Mouse (Mus musculus): ENCODE measurements at regions not wholly inside any gene's neighbourhood (a gene's known extent, or its start where the extent isn't known, plus 50 kb on each side); places are given as distances from the start of the nearest gene placed in this dataset.
"Not testable (repeated sequence)": the region's sequence is repeated elsewhere in the genome, so short reads cannot be mapped to it uniquely, and the experiment has no call there.

DNA sequence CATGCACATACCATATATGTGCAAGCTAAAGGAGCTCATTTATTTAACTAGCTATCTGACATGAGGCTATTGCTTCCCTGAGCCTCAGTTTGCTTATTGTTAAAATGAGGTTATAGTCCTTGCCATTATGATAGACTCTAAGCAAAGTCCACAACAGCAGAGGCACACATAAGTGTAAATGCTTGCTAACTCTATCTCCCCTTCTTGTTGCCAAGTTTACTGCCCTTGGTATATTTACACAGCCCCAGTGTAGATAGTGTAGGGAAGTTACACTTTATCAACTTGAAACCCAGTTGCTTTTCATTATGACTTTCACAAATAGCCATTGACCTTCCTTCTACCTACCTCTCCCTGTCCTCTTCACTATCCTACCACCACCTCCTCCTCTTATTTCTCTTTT, 782.6 kb upstream of the Agtr1b start:
- H3K4me3 ChIP-seq (ENCODE audit: low read depth, low read length), result no peak overlapping the region
- no peak for ATAC-seq
- H3K9me3 ChIP-seq (replicated peaks; ENCODE audit: control insufficient read depth, low read length, poor library complexity, severe bottlenecking), result 0 out of 2 replicates have a peak, but pooled peaks cover 1% of the 10 kb centered on the region
- H3K9ac ChIP-seq (ENCODE audit: low read depth, low read length), result no peak overlapping the region
- no peak overlapping the region for H3K4me2 ChIP-seq (ENCODE audit: low read length)
- no peaks in the 10 kb centered on the region for H3K27me3 ChIP-seq (ENCODE audit: control insufficient read depth, insufficient read depth, low read depth, low read length)
- H3K4me1 ChIP-seq (ENCODE audit: control insufficient read depth, insufficient read depth, low read length), result no peaks in the 10 kb centered on the region
- H3K36me3 ChIP-seq (ENCODE audit: control insufficient read depth, insufficient read depth, low read length), result no peaks in the 10 kb centered on the region
- H3K27ac ChIP-seq (ENCODE audit: low read length), result no peak overlapping the region

GRCm38 (mm10) chr3:21128821-21129504, 762.0 kb upstream of the Agtr1b start:
- WGBS, result 89% methylated on average over 1 of the region's 1 CpGs
- no peaks in the 10 kb centered on the region for H3K36me3 ChIP-seq (ENCODE audit: control insufficient read depth, insufficient read depth, low read length)
- H3K4me1 ChIP-seq (ENCODE audit: control insufficient read depth, insufficient read depth, low read length), result no peaks in the 10 kb centered on the region
- H3K4me2 ChIP-seq (ENCODE audit: low read length), result no peak overlapping the region
- no peak overlapping the region for H3K4me3 ChIP-seq (ENCODE audit: low read depth, low read length)
- H3K27ac ChIP-seq (ENCODE audit: low read length), result no peak overlapping the region
- no peaks in the 10 kb centered on the region for H3K27me3 ChIP-seq (ENCODE audit: control insufficient read depth, insufficient read depth, low read depth, low read length)
- H3K9ac ChIP-seq (ENCODE audit: low read depth, low read length), result no peak overlapping the region
- ATAC-seq, result no peak
- H3K9me3 ChIP-seq (replicated peaks; ENCODE audit: control insufficient read depth, low read length, poor library complexity, severe bottlenecking), result no peaks in the 10 kb centered on the region

DNA sequence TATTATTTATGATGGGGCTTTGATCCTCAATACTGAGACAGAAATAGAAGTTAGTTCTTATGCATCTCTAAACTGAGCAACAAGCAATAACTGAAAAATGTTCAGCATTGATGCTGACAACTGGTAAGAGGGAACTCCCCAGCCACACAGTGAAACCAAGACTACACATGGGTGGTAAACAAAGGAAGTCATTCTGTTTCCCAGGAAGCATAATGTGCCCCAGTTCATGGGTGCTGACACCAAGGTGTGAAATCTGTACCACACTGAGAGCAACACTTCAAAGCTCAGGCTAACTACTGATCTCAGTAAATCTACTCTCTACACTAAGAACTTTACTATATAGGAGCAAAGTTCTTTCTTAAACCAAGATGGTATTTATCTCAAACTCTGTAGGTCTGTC, 759.2 kb upstream of the Agtr1b start:
- H3K4me3 ChIP-seq (ENCODE audit: low read depth, low read length), result no peak overlapping the region
- no peaks in the 10 kb centered on the region for H3K9me3 ChIP-seq (replicated peaks; ENCODE audit: control insufficient read depth, low read length, poor library complexity, severe bottlenecking)
- no peak for ATAC-seq
- H3K27ac ChIP-seq (ENCODE audit: low read length), result no peak overlapping the region
- no peak overlapping the region for H3K4me2 ChIP-seq (ENCODE audit: low read length)
- no peaks in the 10 kb centered on the region for H3K4me1 ChIP-seq (ENCODE audit: control insufficient read depth, insufficient read depth, low read length)
- no peaks in the 10 kb centered on the region for H3K27me3 ChIP-seq (ENCODE audit: control insufficient read depth, insufficient read depth, low read depth, low read length)
- H3K36me3 ChIP-seq (ENCODE audit: control insufficient read depth, insufficient read depth, low read length), result no peaks in the 10 kb centered on the region
- H3K9ac ChIP-seq (ENCODE audit: low read depth, low read length), result no peak overlapping the region

GRCm38 (mm10) chr3:21118164-21118902, 751.4 kb upstream of the Agtr1b start:
- Histone ChIP-seq H3K27me3 (ENCODE audit: control insufficient read depth, insufficient read depth, low read depth, low read length) (no peaks in the 10 kb centered on the region), H3K4me1 (ENCODE audit: control insufficient read depth, insufficient read depth, low read length) (no peaks in the 10 kb centered on the region), H3K27ac (ENCODE audit: low read length) (no peak overlapping the region), H3K4me2 (ENCODE audit: low read length) (no peak overlapping the region), H3K9ac (ENCODE audit: low read depth, low read length) (no peak overlapping the region), H3K36me3 (ENCODE audit: control insufficient read depth, insufficient read depth, low read length) (no peaks in the 10 kb centered on the region), H3K9me3 (replicated peaks; ENCODE audit: control insufficient read depth, low read length, poor library complexity, severe bottlenecking) (no peaks in the 10 kb centered on the region), H3K4me3 (ENCODE audit: low read depth, low read length) (no peak overlapping the region)
- no peak for ATAC-seq
- WGBS, result 64% methylated on average over 1 of the region's 1 CpGs

DNA sequence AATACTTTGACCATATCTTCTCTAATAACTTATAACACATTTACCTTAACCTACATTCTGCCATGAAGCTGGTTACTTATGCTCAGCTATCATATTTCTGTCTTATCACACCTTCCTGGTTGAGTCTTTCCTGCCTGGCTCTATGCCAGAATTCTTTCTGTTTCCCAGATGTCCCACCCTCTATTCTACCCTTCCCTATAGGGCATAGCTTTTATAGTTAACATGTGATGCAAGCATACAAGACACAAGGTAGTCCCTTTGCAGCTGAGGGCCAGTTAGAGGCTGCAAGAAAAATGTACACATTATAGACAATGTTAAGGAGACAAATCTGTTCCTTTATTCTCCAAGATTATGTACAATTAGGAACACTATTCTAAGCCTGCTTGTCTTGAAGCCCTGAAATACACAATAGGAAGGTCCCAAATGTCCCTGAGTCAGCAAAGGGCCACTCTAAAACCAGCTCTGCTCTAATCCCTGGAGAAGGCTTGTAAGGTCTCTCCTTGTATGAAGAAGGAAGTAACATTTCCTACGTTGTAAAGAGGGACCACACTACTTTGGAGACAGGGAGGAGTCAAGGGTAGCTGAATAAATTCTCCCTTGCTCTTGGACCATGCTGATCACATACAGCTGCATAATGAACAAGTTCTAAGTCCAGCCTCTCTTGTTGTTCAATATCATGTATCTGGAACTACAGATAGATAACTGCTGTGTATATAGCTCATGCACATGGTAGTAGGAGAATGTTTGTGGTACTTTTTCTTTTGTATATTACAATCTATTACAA, 745.0 kb upstream of the Agtr1b start:
- no peak overlapping the region for H3K27ac ChIP-seq (ENCODE audit: low read length)
- H3K9me3 ChIP-seq (replicated peaks; ENCODE audit: control insufficient read depth, low read length, poor library complexity, severe bottlenecking), result no peaks in the 10 kb centered on the region
- no peak overlapping the region for H3K4me2 ChIP-seq (ENCODE audit: low read length)
- H3K4me3 ChIP-seq (ENCODE audit: low read depth, low read length), result no peak overlapping the region
- no peaks in the 10 kb centered on the region for H3K36me3 ChIP-seq (ENCODE audit: control insufficient read depth, insufficient read depth, low read length)
- H3K4me1 ChIP-seq (ENCODE audit: control insufficient read depth, insufficient read depth, low read length), result no peaks in the 10 kb centered on the region; the same call in 1 of the 2 replicates
- 68% methylated on average over 1 of the region's 1 CpGs for WGBS
- H3K27me3 ChIP-seq (ENCODE audit: control insufficient read depth, insufficient read depth, low read depth, low read length), result no peaks in the 10 kb centered on the region
- H3K9ac ChIP-seq (ENCODE audit: low read depth, low read length), result no peak overlapping the region
- ATAC-seq, result no peak

- Histone ChIP-seq H3K9me3 (replicated peaks; ENCODE audit: control insufficient read depth, low read length, poor library complexity, severe bottlenecking) (no peaks in the 10 kb centered on the region), H3K4me1 (ENCODE audit: control insufficient read depth, insufficient read depth, low read length) (no peaks in the 10 kb centered on the region), H3K4me3 (ENCODE audit: low read depth, low read length) (no peak overlapping the region), H3K27ac (ENCODE audit: low read length) (no peak overlapping the region), H3K4me2 (ENCODE audit: low read length) (no peak overlapping the region), H3K27me3 (ENCODE audit: control insufficient read depth, insufficient read depth, low read depth, low read length) (no peaks in the 10 kb centered on the region), H3K9ac (ENCODE audit: low read depth, low read length) (no peak overlapping the region), H3K36me3 (ENCODE audit: control insufficient read depth, insufficient read depth, low read length) (no peaks in the 10 kb centered on the region)
- ATAC-seq, result no peak
Measured at GRCm38 (mm10) chr3:21090206-21090605, 723.2 kb upstream of the Agtr1b start.

- ATAC-seq, result no peak
- Histone ChIP-seq H3K27me3 (ENCODE audit: control insufficient read depth, insufficient read depth, low read depth, low read length) (no peaks in the 10 kb centered on the region), H3K9me3 (replicated peaks; ENCODE audit: control insufficient read depth, low read length, poor library complexity, severe bottlenecking) (no peaks in the 10 kb centered on the region), H3K36me3 (ENCODE audit: control insufficient read depth, insufficient read depth, low read length) (no peaks in the 10 kb centered on the region), H3K4me2 (ENCODE audit: low read length) (no peak overlapping the region), H3K9ac (ENCODE audit: low read depth, low read length) (no peak overlapping the region), H3K4me1 (ENCODE audit: control insufficient read depth, insufficient read depth, low read length) (no peaks in the 10 kb centered on the region), H3K4me3 (ENCODE audit: low read depth, low read length) (no peak overlapping the region), H3K27ac (ENCODE audit: low read length) (no peak overlapping the region)
- 70% methylated on average over 1 of the region's 1 CpGs for WGBS
Measured at GRCm38 (mm10) chr3:21086426-21086825, 719.4 kb upstream of the Agtr1b start.

DNA sequence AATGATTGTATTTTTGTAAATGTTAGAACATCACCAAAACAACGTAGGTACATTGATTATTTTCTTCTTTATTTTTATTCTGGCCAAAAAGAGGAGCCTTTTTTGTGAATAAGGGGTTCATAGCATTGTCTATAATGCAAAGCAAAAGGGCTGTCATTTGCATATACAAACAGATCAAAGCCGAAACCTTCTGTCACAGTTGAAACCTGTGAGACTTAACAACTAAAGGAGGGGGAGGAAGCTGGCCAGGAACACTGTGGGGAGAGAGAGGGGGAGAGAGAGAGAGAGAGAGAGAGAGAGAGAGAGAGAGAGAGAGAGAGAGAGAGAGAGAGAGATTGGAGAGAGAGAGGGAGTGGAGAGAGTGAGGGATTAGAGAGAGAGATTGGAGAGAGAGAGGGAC, 710.6 kb upstream of the Agtr1b start:
- Histone ChIP-seq H3K9ac (ENCODE audit: low read depth, low read length) (no peak overlapping the region), H3K9me3 (replicated peaks; ENCODE audit: control insufficient read depth, low read length, poor library complexity, severe bottlenecking) (no peaks in the 10 kb centered on the region), H3K36me3 (ENCODE audit: control insufficient read depth, insufficient read depth, low read length) (no peaks in the 10 kb centered on the region), H3K27ac (ENCODE audit: low read length) (no peak overlapping the region), H3K4me3 (ENCODE audit: low read depth, low read length) (no peak overlapping the region), H3K4me2 (ENCODE audit: low read length) (no peak overlapping the region), H3K27me3 (ENCODE audit: control insufficient read depth, insufficient read depth, low read depth, low read length) (no peaks in the 10 kb centered on the region), H3K4me1 (ENCODE audit: control insufficient read depth, insufficient read depth, low read length) (no peaks in the 10 kb centered on the region)
- no peak for ATAC-seq
- 60% methylated on average over 2 of the region's 2 CpGs for WGBS

DNA sequence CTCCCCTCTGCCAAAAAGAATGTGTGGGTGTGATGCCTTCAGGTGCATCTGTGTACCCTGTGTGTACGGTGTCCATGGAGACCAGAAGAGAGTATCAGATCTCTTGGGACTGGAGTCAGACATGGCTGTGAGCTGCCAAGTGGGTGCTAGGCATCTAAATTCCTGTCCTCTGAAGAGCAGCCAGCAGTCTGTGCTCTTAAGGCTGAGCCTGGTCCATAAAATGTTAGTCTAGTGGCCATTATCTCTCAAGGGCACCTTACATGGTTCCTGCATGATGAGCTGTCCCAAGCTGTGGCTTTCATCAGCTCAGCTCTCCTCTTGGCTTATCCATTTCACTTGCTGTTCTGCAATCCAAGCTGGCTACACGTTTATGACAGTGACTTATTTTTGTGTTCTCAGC, 686.4 kb upstream of the Agtr1b start:
- H3K4me3 ChIP-seq (ENCODE audit: low read depth, low read length); ATAC-seq; H3K4me2 ChIP-seq (ENCODE audit: low read length); H3K27ac ChIP-seq (ENCODE audit: low read length); H3K27me3 ChIP-seq (ENCODE audit: control insufficient read depth, insufficient read depth, low read depth, low read length); H3K9ac ChIP-seq (ENCODE audit: low read depth, low read length); H3K9me3 ChIP-seq (replicated peaks; ENCODE audit: control insufficient read depth, low read length, poor library complexity, severe bottlenecking); H3K4me1 ChIP-seq (ENCODE audit: control insufficient read depth, insufficient read depth, low read length); H3K36me3 ChIP-seq (ENCODE audit: control insufficient read depth, insufficient read depth, low read length): not testable (repeated sequence)
- 78% methylated on average over 1 of the region's 2 CpGs for WGBS
